Mouse (Mus musculus) C2C12 (cell line): ENCODE data around the gene Tmem53.

Source experiments
- CTCF ChIP-seq: IDR thresholded peaks from one replicate; pipeline ENCODE4 v1.5.1; 2011; ENCODE audit not compliant: control insufficient read depth, insufficient read depth, insufficient read length
- FOSL1 ChIP-seq: IDR thresholded peaks from one replicate; pipeline ENCODE4 v1.8.0; 2011; ENCODE audit warnings: mild to moderate bottlenecking, low read length; ENCODE audit not compliant: poor library complexity, insufficient read depth, severe bottlenecking
- MYOD1 ChIP-seq: IDR thresholded peaks from one replicate; pipeline ENCODE4 v1.6.1; 2011; ENCODE audit warnings: low read depth; ENCODE audit not compliant: control insufficient read depth, insufficient read length
- MYOG ChIP-seq: IDR thresholded peaks from one replicate; pipeline ENCODE4 v1.6.1; 2011; ENCODE audit not compliant: control insufficient read depth, insufficient read length; ENCODE audit errors: extremely low read depth
- USF1 ChIP-seq: IDR thresholded peaks from one replicate; pipeline ENCODE4 v1.6.1; 2011; ENCODE audit warnings: low read depth, mild to moderate bottlenecking, control low read depth, moderate library complexity

GRCm38 (mm10) chr4:117314849-117315500 is 63.2 kb downstream of the Tmem53 start:
- TF ChIP-seq FOSL1 (no peak), CTCF (no peak), MYOD1 (peak; percentile 84), USF1 (no peak), MYOG (no peak)
